Mouse (Mus musculus): ENCODE results near the gene Hmgcll1.
"Not testable (repeated sequence)": the region's sequence is repeated elsewhere in the genome, so short reads cannot be mapped to it uniquely, and the experiment has no call there.

Hmgcll1 gene

DNA sequence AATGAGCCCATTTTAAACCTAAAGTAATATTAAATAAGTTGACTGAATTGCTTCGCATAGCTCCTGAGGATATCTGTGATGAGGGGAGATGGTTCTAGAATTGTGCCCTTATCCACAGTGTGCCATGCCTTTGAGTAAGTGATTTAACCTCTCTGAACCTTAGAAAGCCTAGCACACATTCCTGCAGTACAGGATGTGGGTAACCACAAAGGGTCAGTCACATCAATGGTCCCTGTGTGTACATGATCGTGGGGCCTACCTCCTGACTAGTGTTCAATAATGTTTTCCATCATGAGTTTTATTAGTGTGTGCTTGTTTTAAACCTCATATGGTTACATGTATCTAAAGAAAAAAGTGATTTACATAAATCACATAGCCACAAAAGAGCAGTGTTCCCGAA, 46.3 kb downstream of the Hmgcll1 start:
- DNase-seq (ENCODE audit: low read depth, low spot score), result no peak

DNA sequence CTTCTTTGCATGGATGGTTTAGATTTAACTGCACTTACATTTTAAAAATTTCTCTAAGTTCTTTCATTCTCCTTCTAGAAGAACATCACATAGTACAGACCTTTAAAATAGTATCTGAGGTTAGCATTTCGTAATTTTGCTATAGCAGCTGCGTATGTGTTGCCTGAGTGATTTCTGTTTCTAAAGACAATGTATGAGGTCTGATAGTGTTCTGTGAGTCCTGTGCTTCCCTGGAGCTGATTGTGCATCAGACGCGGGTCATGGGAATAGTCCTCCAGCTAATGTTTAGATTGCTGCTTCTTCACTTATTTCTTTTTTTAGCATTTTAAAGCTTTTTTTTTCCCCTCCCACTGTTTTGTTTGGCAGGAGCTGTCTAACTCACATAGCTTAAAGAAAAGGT, 46.8 kb downstream of the Hmgcll1 start:
- no peak for DNase-seq (ENCODE audit: low read depth, low spot score)

DNA sequence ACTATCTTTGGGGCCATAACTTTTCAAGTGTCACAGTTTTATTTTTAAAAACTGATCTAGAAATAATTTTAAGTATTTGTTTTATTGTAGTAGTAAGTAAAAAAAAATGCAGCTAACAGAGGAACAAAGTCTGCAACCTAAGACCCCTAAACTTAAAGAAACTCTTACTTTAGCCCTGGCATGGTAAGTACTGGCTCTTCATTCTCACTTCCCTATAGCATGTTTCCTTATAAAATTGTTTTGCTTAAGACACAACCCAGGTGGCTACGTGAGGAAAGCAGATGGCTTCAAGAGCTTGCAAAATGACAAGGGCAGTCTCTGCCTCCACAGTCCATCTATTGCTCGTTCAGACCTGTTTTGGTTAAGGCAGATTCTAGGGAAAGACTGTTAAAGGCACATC, 49.5 kb downstream of the Hmgcll1 start:
- no peak for DNase-seq (ENCODE audit: low read depth, low spot score)

DNA sequence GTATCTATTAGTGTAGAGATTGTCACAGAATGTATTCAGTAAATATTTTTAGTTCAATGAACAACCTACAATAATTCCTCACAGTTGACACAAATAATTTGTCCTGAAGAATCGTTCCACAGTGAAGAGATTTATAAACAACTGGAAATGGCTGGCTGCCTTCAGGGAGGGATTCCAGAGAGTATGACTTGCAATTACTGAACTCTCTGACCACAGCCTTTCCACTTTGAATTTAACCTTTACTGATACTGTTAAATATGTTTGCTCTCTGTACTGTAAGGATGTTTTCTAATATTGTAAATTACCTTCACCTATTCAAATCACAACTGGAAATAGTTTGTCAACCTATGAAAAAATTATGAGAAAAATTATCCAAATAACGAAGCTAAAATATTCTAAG, 76.9 kb downstream of the Hmgcll1 start:
- DNase-seq (ENCODE audit: low read depth, low spot score), result no peak

DNA sequence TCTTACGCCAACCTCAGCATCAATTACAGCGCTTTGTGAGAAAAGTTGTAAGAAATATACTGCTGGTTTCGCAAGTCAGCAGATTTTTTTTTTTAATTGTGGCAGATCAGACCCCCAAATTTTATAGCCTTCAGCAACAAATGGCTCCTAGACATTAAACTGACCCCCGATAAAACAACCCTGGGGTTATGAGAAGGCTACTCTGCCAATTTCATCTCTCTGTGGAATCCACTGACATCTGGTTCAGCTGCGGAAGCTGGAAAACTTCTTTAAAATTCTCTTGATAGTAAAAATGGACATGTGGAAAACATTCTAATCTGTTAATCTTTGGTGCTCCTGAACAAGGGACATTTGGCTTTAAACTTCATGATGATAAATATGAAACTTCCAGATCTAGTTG, 82.6 kb downstream of the Hmgcll1 start:
- no peak for DNase-seq (ENCODE audit: low read depth, low spot score)

DNA sequence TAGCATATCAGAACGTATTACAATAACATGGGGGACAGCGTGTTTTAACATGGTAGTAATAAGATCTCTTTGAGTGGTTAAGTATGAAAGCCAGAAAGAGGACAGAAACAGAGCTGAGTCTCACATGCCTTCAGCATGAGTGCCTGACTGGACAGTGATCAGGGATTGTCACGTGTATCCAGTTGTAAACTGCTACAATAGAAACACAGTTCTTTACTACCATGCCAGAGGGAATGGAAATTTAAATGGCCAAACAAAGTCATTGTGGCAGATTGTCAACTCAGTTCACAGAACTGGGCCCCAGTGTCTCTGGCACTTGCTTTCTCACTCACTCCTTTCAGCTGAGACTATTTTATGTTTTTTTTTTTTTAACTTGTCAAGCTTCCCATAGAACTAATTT, 85.3 kb downstream of the Hmgcll1 start:
- no peak for DNase-seq (ENCODE audit: low read depth, low spot score)

DNA sequence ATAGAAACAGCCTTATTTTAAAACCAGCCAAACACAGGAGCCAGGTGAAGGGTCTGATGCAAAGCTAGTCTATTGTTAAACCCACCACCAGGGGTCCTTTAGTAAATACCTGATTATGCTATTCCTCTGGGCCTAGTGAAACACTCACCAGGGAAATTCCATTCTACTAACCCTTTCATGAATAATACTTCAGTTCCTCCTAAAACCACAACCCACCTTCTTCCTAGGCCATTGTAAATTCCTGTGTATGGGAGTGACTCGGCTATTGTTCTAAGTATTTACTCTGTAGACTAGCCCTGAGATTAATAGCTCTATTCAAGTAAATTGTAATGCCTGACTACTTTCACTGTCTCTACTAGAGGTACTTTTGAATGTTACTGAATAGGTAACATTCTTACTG, 89.8 kb downstream of the Hmgcll1 start:
- DNase-seq (ENCODE audit: low read depth, low spot score), result not testable (repeated sequence)

DNA sequence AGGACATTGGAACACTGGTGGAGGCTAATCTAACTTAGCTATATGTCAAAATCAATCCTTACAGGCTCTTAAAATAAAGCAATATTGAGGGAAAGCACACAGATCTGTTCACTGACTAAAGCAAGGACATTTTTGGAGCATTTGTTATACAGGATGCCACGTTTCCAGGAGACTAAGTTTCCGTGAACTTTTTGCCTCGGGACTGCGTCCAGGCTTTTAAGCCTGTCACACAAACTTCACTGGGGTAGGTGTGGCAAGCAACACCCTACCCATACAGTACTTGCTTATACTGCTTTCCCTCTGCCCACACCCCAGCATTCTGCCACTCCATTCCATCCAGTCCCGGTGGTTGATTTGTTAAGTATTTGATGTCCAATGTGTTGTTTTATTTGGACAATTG, 90.2 kb downstream of the Hmgcll1 start:
- no peak for DNase-seq (ENCODE audit: low read depth, low spot score)

DNA sequence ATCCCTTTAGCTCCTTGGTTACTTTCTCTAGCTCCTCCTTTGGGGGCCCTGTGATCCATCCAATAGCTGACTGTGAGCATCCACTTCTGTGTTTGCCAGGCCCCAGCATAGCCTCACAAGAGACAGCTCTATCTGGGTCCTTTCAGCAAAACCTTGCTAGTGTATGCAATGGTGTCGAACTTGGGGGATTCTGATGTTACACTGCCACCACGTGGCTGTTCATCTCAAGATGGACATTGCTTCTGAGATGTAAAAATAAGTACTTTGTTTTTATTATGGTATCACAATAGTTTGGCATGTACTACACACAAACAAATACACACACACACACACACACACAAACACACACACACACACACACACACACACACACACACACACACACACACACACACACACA, 108.2 kb downstream of the Hmgcll1 start:
- not testable (repeated sequence) for DNase-seq (ENCODE audit: low read depth, low spot score)

DNA sequence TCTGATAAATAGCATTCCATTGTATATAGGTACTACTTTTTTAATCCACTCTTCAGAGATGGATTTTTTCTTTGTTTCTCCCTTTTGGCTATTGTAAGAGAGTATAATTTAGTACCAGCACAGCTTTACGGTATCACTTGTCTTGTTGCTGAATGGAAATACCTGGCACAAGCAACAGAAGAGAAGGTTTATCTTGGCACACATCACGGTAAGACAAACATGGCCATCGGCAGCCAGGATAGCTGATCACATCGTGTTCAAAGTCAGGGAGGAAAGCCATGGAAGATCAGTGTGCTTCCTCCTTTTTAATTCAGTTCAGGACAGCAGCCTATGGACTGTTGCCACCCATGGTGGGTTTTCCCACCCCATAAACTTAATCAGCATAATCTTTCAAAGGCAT, 109.6 kb downstream of the Hmgcll1 start:
- no peak for DNase-seq (ENCODE audit: low read depth, low spot score)

DNA sequence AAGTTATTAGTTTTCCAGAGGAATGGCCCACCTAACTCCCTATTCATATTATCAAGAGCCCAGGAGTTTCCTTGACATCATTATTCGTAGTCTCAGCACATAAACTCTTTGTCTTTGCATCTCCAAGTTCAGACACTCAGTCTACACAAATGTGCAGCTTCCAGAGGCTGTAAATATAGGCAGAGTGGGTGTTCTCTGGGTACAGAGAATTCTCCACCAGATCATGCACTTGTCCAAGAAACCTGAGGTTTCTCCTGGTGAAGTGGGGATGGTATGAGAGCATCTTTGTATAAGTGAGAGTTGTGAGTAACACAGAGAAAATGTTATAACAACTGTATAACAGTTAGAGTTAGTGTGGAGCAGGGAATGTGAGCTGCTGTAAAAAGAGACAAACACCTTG, 114.7 kb downstream of the Hmgcll1 start:
- no peak for DNase-seq (ENCODE audit: low read depth, low spot score)

DNA sequence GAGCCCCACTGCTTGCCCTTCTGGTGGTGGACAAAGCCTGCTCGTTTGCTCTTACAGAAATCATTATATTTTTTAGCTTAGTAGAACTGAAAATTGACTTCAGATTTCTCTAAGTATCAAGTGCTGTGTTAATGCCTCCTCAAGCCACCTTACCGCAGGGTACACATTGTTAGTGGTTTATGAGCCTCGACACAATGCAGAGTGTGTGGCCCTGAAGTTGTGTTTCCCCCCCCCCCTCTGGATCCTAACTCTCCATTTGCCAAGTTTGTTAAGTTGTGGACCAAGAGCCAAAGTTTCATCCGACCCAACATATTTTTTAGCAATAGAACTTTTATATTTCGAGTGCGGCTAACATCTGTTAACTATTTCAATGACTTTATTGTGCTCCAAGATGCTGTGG, 119.4 kb downstream of the Hmgcll1 start:
- no peak for DNase-seq (ENCODE audit: low read depth, low spot score)

DNA sequence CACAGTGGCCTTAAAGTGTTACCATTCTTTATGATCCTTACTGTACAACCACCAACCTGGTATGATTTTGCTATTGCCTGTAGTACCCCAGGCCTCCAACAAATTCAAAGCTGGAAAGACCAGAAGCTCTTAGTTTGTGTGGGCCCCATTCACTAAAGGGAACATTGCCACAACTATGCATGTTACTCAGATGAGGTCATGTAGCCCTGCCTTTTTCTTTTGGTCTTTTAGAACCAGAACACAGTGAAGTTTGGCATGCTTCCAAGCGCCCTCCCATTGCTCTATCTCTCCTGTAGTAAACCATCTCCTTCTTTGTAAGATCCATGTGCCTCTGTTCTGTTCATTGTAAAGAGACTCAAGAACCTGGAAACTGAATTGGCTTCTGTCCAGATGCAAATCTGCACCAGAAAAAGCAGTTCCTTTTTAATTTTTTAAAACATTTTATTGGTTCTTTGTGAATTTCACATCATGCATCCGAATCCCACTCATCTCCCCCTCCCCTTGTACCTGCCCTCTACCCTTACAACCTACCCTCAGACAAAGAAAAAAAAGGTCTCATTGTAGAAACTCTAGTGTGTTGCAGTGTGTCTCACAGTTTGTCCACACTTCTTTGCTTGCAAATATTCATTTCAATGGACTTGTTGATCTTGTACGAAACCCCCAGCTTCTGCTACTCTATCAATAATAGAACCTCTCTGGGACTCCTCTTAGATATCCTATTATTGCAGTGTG, 123.9 kb downstream of the Hmgcll1 start:
- no peak for DNase-seq (ENCODE audit: low read depth, low spot score)

DNA sequence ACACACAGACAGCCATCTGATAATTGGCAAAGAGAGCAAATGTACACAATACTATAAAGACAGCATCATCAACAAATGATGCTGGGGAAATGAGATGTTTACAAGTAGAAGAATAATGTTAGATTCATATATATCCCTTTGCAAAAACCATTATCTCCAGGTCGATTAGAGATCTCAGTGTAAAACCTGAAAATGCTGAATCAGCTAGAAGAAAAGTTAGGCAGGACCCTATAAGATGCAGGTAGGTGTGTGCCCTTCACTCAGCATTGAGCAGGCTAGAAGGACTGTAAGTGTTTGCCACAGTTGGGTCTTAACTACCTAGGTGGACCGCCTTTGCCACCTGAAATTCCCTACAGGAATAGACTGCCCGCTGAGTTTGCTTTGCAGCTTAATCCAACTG, 130.9 kb downstream of the Hmgcll1 start:
- no peak for DNase-seq (ENCODE audit: low read depth, low spot score)

DNA sequence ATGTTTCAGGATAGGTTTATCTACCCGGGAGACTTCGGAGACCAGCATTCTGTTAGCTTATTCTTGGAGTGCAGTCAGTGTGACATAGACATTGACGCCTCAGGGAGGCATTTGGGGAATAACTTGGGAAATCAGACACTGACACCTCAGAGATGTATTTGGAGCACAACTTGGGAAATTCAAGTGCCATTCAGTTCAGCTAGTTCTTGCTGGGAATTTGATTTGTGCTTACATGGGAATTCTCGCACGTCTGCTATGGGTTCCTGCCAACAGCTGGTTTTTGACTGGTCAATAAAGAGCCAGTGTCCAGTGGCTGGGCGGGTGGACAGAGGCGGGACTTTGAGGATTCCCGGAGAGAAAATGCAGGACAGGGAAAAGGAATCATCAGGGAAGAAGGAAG, 147.8 kb downstream of the Hmgcll1 start:
- DNase-seq (ENCODE audit: low read depth, low spot score), result no peak

DNA sequence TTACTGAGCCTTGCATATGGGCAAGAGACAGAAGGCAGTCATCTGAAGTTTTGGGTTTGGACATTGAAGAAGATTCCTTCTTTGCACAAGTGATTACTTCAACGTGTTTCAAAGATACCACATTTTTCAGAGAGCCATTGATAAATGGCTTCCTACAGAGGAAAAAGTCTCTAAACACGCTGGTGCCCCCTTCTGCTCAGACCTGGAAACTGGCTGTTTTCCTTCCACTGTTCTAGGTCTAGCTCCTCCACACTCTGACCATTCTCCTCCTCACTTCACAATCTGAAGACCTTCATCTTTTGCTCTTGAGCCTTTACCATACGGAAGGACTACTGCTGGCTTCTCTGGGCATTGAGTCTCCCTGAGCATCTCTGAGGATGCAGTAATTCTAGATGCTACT, 153.7 kb downstream of the Hmgcll1 start:
- no peak for DNase-seq (ENCODE audit: low read depth, low spot score)

DNA sequence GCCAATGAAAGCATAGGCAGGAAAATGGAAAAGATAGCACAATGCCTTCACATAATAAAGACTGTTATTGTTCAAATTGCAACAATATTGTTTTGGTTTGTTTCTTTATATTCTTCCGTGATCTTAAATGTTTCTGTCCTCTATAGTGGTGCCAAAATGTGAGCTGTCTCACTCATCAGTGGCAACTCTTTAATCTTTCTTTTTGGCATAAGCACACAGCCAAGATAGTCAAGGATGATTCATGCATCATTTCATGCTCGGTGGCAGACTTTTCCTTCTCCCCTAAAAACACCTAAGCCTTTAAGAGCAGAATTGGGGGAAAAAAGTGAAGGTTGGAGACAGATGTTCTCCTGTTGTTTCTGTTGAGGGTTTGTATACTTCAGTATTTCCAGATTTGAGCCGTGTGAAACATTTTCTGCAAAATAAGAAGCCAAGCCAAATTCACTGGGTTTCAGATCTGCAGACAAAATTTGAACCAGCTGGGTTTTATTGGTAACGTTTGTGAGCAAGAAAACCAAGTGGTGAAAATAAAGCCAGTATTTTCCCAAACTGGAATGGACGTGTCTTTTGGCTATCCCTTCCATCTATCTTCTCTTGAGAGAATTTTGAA, 158.1 kb downstream of the Hmgcll1 start:
- no peak for DNase-seq (ENCODE audit: low read depth, low spot score)

DNA sequence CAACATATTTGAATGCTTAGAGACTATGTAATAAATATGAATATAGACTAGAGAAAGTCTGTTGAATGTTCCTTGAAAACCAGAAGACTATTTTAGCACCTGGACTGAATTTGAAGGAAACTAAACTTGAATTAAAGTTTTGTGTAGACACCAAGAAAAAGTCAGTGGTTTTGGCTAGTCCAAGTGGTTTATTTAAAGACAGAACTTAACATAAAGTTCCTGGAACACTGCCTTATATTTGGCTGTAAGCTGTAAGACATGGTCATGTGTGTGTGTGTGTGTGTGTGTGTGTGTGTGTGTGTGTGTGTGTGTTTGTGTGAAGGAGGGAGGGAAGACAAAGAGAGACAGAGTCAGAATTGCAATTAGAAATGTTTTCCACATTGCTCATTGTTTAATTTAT, 164.6 kb downstream of the Hmgcll1 start:
- DNase-seq (ENCODE audit: low read depth, low spot score), result no peak
